Mouse (Mus musculus) cortical plate, adult 2 months (tissue): ENCODE data around the gene Lcp2.

Experiments used
- CTCF ChIP-seq: fragments of 200-500 bp; IDR thresholded peaks from 2 replicates; pipeline ENCODE4 v1.5.1; 2011; ENCODE audit warnings: mild to moderate bottlenecking, control low read depth, low read length; ENCODE audit not compliant: insufficient read depth; ENCODE audit errors: extremely low read depth
- POLR2A ChIP-seq: fragments of 200-500 bp; IDR thresholded peaks from 2 replicates; pipeline ENCODE4 v1.6.1; 2011; ENCODE audit warnings: mild to moderate bottlenecking, low read length, control low read depth; ENCODE audit not compliant: insufficient read depth; ENCODE audit errors: extremely low read depth

DNA sequence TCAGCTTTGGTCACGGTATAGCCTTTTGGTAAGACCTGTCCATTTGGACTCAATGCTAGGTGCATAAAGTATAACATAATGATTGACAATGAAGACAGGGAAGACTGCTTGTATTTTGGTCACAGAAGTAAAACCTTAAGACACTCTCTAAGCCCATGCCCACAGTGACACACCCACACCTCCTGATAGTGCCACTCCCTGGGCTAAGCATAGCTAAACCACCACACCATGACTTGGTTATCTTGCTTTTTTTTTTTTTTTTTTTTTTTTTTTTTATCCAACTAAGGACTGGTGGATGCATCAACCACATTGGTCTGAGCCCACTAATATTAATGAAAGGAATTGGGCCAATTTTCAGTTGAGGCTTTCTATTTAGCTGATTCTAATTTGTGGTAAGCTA, 62.5 kb downstream of the Lcp2 start:
- TF ChIP-seq CTCF, result no peak
- no peak for TF ChIP-seq POLR2A
